Mouse (Mus musculus) spleen, adult 18-20 months (tissue): ENCODE data around the gene Hmga1b.
"Not testable (repeated sequence)": the region's sequence is repeated elsewhere in the genome, so short reads cannot be mapped to it uniquely, and the experiment has no call there.

Source experiments
- DNase-seq, 2 experiments: peaks; one replicate each; pipeline ENCODE4 v3.0.0; 2022; ENCODE audit warnings: mixed read lengths in 2 of 2

Hmga1b gene

GRCm38 (mm10) chr11:120784064-120784791, 21.6 kb downstream of the Hmga1b start, which contains the start of the genes Rfng and Gps1:
Rfng (minus strand) TSS chr11:120784207.
Gps1 (plus strand) TSS chr11:120784272.
- peak; percentile 67 to 80 for DNase-seq

DNA sequence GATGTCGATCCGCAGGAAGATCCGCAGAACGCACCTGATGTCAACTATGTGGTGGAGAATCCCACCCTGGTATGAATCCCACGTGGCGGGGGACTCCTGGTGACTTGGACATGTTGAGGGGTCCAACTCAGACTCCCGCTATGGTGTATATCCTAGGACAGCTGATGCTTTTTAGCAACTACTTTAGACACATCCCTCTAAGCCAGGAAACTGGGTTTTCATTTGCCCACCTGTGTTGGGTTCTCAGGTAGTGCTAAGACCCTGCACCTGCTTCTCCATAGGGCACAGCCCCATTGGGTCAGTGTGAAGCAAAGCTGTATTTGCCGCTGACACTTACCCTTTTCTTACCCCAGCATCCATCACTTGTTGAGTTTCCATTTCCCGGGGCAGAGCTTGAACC, 22.6 kb downstream of the Hmga1b start:
- DNase-seq, result no peak

- not testable (repeated sequence) for DNase-seq
Measured at GRCm38 (mm10) chr11:120788460-120788859, 25.9 kb downstream of the Hmga1b start.

DNA sequence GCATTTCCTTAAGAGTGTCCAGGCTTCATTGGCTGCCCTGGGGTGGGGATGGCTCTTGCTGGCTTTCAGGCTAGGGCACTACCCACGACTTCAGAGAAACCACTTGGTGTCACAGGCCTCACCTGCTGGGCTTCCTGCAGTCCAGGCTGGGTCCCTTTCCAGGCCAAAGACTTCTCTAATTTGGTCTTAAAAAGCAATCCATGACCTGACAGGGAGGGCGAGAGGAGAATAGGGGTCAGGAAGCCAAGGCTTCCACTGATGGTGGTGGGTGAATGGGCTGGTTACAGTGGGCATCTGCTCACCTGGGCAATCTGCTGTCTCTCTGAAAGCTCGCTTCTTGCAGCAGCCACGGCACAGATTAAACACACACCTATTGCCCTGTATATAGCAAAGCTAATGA, 26.8 kb downstream of the Hmga1b start:
- DNase-seq, result no peak

DNA sequence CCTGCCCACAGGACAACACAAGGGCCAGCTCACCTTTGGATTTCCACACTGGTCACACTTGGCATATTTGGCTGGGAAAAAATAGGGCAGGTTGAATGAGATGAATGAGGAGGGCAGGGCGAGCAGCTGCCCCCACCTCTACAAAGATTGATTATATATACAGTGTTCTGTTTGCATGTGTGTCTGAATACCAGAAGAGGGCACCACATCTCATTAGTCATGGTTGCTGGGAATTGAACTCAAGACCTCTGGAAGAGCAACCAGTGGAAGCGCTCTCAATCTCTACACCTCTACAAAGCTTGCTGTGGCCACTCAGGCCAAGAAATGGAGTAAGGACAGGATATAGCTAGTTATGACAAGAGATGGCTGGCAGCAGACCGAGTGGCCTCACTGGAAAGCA, 27.2 kb downstream of the Hmga1b start:
- no peak for DNase-seq

DNA sequence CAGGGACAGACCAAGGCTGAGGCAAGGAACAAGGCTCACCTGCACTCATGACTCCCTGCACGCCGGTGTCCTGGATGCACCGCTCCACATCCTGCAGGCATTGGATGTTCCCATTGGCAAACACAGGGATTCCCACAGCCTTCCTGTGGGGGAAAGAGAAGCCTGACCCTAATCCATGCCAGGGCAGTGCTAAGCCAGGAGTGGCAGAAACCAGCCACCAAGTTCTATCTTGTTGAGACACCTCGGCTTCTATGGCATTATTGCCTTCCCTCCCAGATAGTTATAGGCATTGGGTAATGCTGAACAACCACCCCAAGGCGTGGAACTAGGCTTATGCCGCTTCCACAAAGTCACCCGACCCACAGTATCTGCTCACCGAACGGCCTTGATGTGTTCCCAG, 30.1 kb downstream of the Hmga1b start:
- DNase-seq, result no peak

DNA sequence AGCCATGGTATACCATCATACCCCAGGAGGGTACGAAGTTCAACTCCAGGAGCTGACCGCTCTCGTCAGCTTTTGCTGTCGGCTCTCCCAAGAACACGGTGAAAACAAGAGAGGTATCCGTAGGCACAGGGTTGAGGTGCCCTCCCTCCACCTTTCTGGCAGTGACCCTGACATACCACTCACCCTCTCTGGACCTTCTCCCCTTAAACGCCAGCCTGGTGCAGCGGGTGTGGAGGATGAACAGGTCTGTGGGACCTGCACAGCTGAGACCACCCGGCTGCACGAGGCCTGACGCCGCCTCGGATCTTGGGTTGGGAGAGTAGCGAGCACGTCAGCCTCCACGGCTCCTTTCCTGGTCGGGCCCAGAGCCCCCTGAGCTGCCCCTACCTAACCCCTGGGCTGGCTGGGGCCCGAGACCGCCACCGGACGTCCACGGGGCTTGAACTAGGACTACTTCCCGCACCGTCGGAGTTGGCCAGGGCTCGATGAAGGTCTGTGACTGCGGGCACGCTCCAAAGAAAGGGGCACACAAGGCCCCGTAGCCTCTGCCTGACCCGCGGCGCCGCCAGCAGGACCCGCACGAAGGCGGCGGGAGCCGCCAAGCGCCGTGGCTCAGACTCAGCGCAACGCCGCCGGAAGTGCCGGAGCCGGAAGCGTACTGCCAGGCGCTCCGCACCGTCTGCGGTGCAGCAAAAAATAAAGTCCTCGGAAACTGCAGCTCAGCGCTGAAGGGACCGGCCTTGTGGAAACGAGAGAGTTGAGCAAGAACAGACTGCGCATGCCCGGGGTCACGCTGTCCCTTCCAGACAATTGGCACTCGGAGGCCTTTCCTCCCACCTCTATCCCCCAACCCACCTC, 33.4 kb downstream of the Hmga1b start, which contains the start of gene Dus1l:
Dus1l (minus strand) TSS at position 648 of the 858 bp plus-strand sequence.
- peak; percentile 92 to 97 for DNase-seq

DNA sequence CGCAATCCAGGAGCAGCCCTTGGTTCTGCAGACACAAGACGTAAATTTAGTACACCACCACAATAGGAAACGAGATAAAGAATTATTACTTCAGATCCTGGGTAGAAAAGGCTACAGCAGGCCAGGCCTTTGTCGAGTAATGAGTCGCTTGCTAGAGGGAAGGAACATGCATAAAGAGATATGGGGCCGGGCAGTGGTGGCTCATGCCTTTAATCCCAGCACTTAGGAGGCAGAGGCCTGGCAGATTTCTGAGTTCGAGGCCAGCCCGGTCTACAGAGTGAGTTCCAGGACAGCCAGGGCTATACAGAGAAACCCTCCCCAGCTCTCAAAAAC, 34.0 kb downstream of the Hmga1b start:
- no peak for DNase-seq

- no peak for DNase-seq
Measured at GRCm38 (mm10) chr11:120798244-120798643, 35.6 kb downstream of the Hmga1b start.

DNA sequence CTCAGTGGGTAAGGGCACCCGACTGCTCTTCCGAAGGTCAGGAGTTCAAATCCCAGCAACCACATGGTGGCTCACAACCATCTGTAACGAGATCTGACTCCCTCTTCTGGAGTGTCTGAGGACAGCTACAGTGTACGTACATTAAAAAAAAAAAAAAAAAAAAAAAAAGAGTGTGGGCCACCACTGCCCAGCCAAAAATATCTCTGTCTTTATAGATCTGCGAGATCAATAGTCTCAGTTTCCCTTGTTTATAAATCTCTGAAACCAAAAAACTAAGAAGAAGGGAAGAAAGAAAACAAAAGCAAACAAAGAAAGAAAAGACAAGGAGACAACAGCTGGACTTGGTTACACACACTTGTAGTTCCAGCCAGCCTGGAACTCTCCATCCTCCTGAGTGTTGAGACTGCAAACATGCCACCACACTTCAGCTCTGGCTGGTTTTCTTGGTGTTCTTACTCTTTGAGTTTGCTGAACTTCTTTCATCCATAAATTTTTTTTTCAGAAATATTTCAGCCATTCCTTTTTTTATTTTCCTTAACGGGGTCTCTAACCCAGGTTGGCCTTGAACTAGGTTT, 36.8 kb downstream of the Hmga1b start:
- no peak for DNase-seq

DNA sequence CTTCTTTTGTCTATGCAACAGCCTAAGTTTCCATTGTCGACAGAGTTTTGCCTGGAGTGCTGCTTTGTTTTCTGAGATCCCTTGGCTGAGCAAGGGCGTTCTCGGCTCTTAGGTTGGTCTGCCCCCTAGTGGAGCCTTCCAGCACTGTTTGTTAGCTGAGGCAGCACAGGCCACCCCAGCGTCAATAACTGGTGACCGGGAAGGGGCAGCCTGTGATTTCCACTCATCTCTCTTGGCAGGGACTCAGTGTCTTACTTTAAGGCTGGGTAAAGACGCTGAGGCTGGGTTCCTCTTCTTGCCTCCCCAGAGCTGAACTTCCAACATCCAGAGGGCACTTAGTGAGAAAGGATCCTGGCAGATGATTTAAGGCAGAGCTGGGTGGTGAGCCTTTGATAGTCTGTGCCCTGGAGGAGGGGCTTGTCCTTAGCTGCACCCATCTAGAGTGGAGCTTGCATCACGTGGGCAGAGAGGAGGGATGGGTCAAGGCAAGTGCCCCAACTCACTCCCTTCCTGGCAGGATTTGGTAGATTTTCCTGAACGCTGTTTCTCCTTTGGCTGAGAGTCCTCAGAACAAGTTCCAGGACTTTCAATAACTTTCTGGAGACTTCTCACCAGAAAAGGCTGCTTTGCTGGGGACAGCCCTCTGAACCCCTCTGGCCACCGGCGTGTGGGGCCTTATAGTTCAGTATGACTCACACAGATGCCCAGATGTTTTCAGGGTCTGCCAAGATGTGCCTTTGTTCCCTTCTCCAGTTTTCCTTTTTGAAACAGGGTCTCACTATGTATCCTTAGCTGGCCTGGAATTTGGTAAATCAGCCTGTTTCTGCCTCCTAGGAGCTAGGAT, 37.7 kb downstream of the Hmga1b start:
- peak; percentile 59 to 83 for DNase-seq

DNA sequence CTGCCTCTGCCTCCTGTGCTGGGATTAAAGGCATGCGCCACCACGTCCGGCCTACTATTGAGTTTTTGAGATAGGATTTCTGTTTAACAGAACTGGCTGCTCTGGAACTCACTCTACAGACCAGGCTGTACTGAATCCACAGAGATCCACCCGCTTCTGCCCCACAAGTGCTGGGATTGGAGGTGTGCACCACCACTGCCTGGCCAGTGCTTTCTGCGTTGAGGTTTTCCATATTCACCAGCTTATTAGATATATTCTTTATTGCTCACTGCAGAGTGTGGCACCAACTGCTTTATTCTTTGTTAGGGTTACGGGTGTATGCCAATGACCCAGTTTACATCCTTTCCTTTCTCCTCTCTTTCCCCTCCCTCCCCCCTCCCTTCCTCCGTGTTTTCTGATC, 41.7 kb downstream of the Hmga1b start:
- no peak for DNase-seq

DNA sequence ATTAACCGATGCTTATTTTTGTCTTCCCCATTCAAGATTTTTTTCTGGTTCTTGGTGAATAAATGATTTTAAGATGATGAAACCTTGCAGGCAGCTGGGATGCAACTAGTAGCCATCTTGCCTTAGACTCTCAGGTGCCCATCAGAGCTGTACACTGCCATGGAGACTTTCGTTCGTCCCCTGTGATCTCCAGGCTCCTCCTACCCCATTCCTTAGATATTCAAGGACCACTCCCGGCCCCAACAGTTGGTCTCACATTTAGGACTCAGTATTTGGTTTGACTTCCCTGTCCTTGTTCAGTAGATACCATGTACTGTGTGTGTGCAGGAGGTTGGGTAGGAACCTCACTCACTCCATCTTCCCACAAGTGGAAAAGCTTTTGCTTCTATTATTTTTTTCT, 42.2 kb downstream of the Hmga1b start:
- DNase-seq, result no peak

GRCm38 (mm10) chr11:120805375-120806298, 43.0 kb downstream of the Hmga1b start:
- no peak for DNase-seq

DNA sequence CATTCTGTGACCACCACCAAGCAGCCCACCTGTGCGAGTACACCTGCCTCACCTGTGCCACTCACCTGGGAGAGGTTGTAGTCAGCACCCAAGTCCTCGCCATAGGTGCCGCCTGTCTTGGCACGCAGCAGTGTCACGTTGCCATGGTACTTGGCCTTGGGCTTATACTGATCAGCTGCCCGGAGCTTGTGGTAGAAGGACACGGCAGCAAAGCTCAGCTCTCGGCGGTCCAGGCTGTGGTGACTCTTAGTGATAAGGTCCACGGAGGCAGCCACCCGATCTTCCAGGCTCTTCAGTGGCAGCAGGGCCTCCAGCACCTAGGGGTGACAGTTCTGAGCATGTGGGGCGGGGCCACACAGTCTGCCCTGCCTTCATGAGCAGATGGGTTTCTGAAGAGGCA, 45.4 kb downstream of the Hmga1b start:
- no peak for DNase-seq

GRCm38 (mm10) chr11:120812068-120812467, 49.5 kb downstream of the Hmga1b start:
- DNase-seq, result no peak
